Mouse (Mus musculus): Measurements from ENCODE around the gene Gm21904.
"Not testable (repeated sequence)": the region's sequence is repeated elsewhere in the genome, so short reads cannot be mapped to it uniquely, and the experiment has no call there.

The Gm21904 gene

GRCm38 (mm10) chrY:17846166-17846565 is at the start of gene Gm21904:
TSS of gene Gm21904 (minus strand) at chrY:17846266.
- DNase-seq (ENCODE audit: inconsistent age in 2 of 2, low spot score in 1 of 2), result not testable (repeated sequence)

- not testable (repeated sequence) for DNase-seq (ENCODE audit: inconsistent age in 2 of 2, low spot score in 1 of 2)
Measured at GRCm38 (mm10) chrY:17874441-17874840, 28.4 kb upstream of the Gm21904 start, which contains the start of the genes Gm20772 and Gm20831. TSS of gene Gm20772 (plus strand) at chrY:17874741. TSS of gene Gm20831 (plus strand) at chrY:17874741.
